Mouse (Mus musculus): ENCODE measurements around the gene A630095E13Rik. TPM values are rescaled to one million over a fixed set of nuclear protein-coding genes. Genes with fewer than 3 reads are reported as not detected.
"Not testable (repeated sequence)": the region's sequence is repeated elsewhere in the genome, so short reads cannot be mapped to it uniquely, and the experiment has no call there.

Gene A630095E13Rik
- total RNA-seq (2021) = not detected
- long read RNA-seq, experiment 1 = 0 reads
- long read RNA-seq, experiment 2 = 0 reads

- DNase-seq; intact Hi-C loops (cut with DNase I): not testable (repeated sequence)
Measured at GRCm38 (mm10) chr9:36643276-36643675, at the start of gene A630095E13Rik. TSS of gene A630095E13Rik (minus strand) at chr9:36643376.

- intact Hi-C loops (cut with DNase I) = no loop called here
- DNase-seq = no peak
Measured at GRCm38 (mm10) chr9:36692920-36693319, 49.7 kb upstream of the A630095E13Rik start, which contains the start of gene Acrv1. TSS of gene Acrv1 (plus strand) at chr9:36693220.

GRCm38 (mm10) chr9:36687329-36687728 lies 44.2 kb upstream of the A630095E13Rik start:
- no peak for DNase-seq
- intact Hi-C loops (cut with DNase I) = no loop called here

- no peak for DNase-seq
- intact Hi-C loops (cut with DNase I) = no loop called here
Measured at GRCm38 (mm10) chr9:36681424-36681823, 38.2 kb upstream of the A630095E13Rik start.

Other genes starting within 250 kb of the A630095E13Rik start
- not detected for gene Gm7257, start 211.5 kb downstream of the A630095E13Rik start, total RNA-seq (2021)
- gene Gm9513, start 167.7 kb downstream of the A630095E13Rik start, total RNA-seq (2021) = not detected
- gene Gm5615, start 101.4 kb downstream of the A630095E13Rik start, total RNA-seq (2021) = not detected
- not detected for gene Gm17689, start 60.7 kb downstream of the A630095E13Rik start, total RNA-seq (2021)
- not detected for gene Acrv1, start 49.8 kb upstream of the A630095E13Rik start, total RNA-seq (2021)
- gene Chek1, start 83.7 kb upstream of the A630095E13Rik start, total RNA-seq (2021) = under 1 TPM; 0.12 to 0.31 TPM
- gene Stt3a, start 124.3 kb upstream of the A630095E13Rik start, total RNA-seq (2021) = 10 to 100 TPM; 36.2 to 42.6 TPM
- 10 to 100 TPM; 69.0 to 73.0 TPM for gene Ei24, start 154.0 kb upstream of the A630095E13Rik start, total RNA-seq (2021)
- gene Fez1, start 178.5 kb upstream of the A630095E13Rik start, total RNA-seq (2021) = 1 to 10 TPM; 2.8 to 3.6 TPM

Measured in gastrocnemius, postnatal 36 days (tissue).